Mouse (Mus musculus) ES-E14 (cell line): Measurements from ENCODE around the gene Ints6.

ENCODE experiments used
- CHD2 ChIP-seq: IDR thresholded peaks from 2 replicates; pipeline ENCODE4 v1.6.1; 2014; ENCODE audit warnings: mild to moderate bottlenecking, low read depth, low read length, inconsistent platforms
- HCFC1 ChIP-seq: IDR thresholded peaks from 2 replicates; pipeline ENCODE4 v1.6.1; 2012; ENCODE audit warnings: low read length, inconsistent platforms, borderline replicate concordance; ENCODE audit not compliant: insufficient read depth
- ZC3H11A ChIP-seq: IDR thresholded peaks from 2 replicates; pipeline ENCODE4 v1.6.1; 2012; ENCODE audit warnings: low read depth, mild to moderate bottlenecking, inconsistent platforms, low read length, borderline replicate concordance
- ZNF384 ChIP-seq: IDR thresholded peaks from 2 replicates; pipeline ENCODE4 v1.6.1; 2012; ENCODE audit warnings: low read depth, low read length, inconsistent platforms

GRCm38 (mm10) chr14:62655996-62656395, 105.0 kb downstream of the Ints6 start:
- TF ChIP-seq ZC3H11A = no peak
- TF ChIP-seq HCFC1 = no peak
- TF ChIP-seq CHD2 = no peak
- no peak for TF ChIP-seq ZNF384
